Mouse (Mus musculus) midbrain, postnatal 0 days (tissue): ENCODE data around the gene Trcg1. TPM values are rescaled to one million over a fixed set of nuclear protein-coding genes. Genes with fewer than 3 reads are reported as not detected.
A peak's percentile ranks its signal among the peaks of the same experiment; 100 is the strongest.

Experiments
- ATAC-seq: fragments of 200-750 bp; cut with Nextera tagmentation; 2 replicates; pipeline ENCODE4 v1.8.0; 2017; ENCODE audit warnings: moderate number of reproducible peaks, mild to moderate bottlenecking, moderate TSS enrichment, moderate library complexity; ENCODE audit not compliant: low FRiP score
- DNase-seq: peaks from one replicate; pipeline ENCODE4 v3.0.0-alpha.2; 2015; ENCODE audit warnings: low spot score
- H3K27ac ChIP-seq: fragments of 300-500 bp; sonication (generic); 2 replicates; pipeline ENCODE4 v1.5.1; 2014; ENCODE audit warnings: low read depth, mild to moderate bottlenecking, low read length, mixed read lengths
- H3K27me3 ChIP-seq: fragments of 300-500 bp; sonication (generic); 2 replicates; pipeline ENCODE4 v1.6.1; 2014; ENCODE audit warnings: low read length, control low read depth, mixed read lengths; ENCODE audit not compliant: insufficient read depth
- H3K36me3 ChIP-seq: fragments of 300-500 bp; sonication (generic); 2 replicates; pipeline ENCODE4 v1.6.1; 2014; ENCODE audit warnings: low read length, control low read depth, mixed read lengths; ENCODE audit not compliant: insufficient read depth
- H3K4me1 ChIP-seq: fragments of 300-500 bp; sonication (generic); 2 replicates; pipeline ENCODE4 v1.6.1; 2014; ENCODE audit warnings: mild to moderate bottlenecking, control low read depth, antibody characterized with exemption, low read length, mixed read lengths; ENCODE audit not compliant: insufficient read depth
- H3K4me2 ChIP-seq: fragments of 300-500 bp; sonication (generic); 2 replicates; pipeline ENCODE4 v1.6.1; 2014; ENCODE audit warnings: low read depth, mild to moderate bottlenecking, low read length, mixed read lengths; ENCODE audit not compliant: poor library complexity, severe bottlenecking
- H3K4me3 ChIP-seq: fragments of 300-500 bp; sonication (generic); 2 replicates; pipeline ENCODE4 v1.5.1; 2014; ENCODE audit warnings: low read depth, mild to moderate bottlenecking, low read length, moderate library complexity
- H3K9ac ChIP-seq: fragments of 300-500 bp; sonication (generic); replicated peaks from 2 replicates; pipeline ENCODE4 v1.6.1; 2014; ENCODE audit warnings: mild to moderate bottlenecking, low read length, moderate library complexity, mixed read lengths; ENCODE audit not compliant: poor library complexity, severe bottlenecking
- H3K9me3 ChIP-seq: fragments of 300-500 bp; sonication (generic); 2 replicates; pipeline ENCODE4 v1.6.1; 2016; ENCODE audit warnings: low read length, control low read depth
- CTCF ChIP-seq: IDR thresholded peaks from 2 replicates; pipeline ENCODE4 v1.5.1; 2016; ENCODE audit warnings: antibody characterized with exemption, mild to moderate bottlenecking
- WGBS: fragments of 180-500 bp; shearing (Covaris S2); extraction: QIAGEN DNeasy Blood & Tissue Kit; methylation state at CpG from one replicate; pipeline ENCODE4 v1.1.7; 2014; 5-methylcytosine and 5-hydroxymethylcytosine counted together
- polyA plus RNA-seq: library from polyadenylated mRNA; unstranded; fragments of >200 nt; fragmentation: Nextera tagmentation; extraction: Ambion mirVana; gene quantifications from 2 replicates; pipeline ENCODE4 v1.2.1, GENCODE M21; 2015
- total RNA-seq: library from RNA; depleted of rRNA; stranded (reverse); fragments of >200 nt; gene quantifications from 2 replicates; pipeline ENCODE4 v1.2.3, GENCODE M21; 2014

Trcg1 gene
- total and polyA plus RNA-seq, 2 experiments from 2014 or later, result not detected

GRCm38 (mm10) chr9:57268575-57268974 is 32.2 kb downstream of the Trcg1 start:
- 9% methylated on average over 3 of the region's 3 CpGs for WGBS
- H3K4me1 ChIP-seq, result 0 out of 2 replicates have a peak, but pooled peaks cover 4% of the 10 kb centered on the region
- H3K9me3 ChIP-seq, result no peaks in the 10 kb centered on the region
- H3K4me2 ChIP-seq, result no peak overlapping the region
- no peak overlapping the region for H3K27ac ChIP-seq
- ATAC-seq, result no peak
- no peak; the same call in 1 of the 2 replicates for TF ChIP-seq CTCF
- H3K27me3 ChIP-seq, result no peaks in the 10 kb centered on the region
- no peak overlapping the region for H3K4me3 ChIP-seq
- H3K36me3 ChIP-seq, result no peaks in the 10 kb centered on the region
- H3K9ac ChIP-seq, result no peak overlapping the region
- DNase-seq, result peak; percentile 26

DNA sequence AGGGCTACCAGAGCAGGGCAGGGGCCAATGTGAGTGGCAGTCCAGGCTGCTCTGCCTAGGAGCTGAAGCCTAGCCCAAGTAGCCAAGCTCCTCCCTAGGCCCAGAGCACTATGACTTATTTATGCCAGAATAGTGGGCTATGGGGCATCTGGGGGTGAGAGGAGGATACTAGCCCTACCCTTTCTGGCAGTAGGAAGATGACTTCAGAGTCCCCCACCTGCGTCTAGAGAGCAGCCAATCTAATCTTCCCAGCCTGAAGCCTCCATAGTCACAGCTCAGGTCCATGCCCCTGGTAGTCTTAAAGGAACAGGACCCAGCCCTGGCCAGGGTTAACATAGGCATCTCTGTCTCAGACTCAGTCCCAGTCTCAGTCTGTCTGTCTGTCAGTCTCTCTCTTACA is 33.0 kb downstream of the Trcg1 start:
- no peak for ATAC-seq
- Histone ChIP-seq H3K4me2 (no peak overlapping the region), H3K4me1 (0 out of 2 replicates have a peak, but pooled peaks cover 4% of the 10 kb centered on the region), H3K27ac (no peak overlapping the region), H3K9me3 (no peaks in the 10 kb centered on the region), H3K9ac (no peak overlapping the region), H3K36me3 (no peaks in the 10 kb centered on the region), H3K4me3 (no peak overlapping the region), H3K27me3 (no peaks in the 10 kb centered on the region)
- no peak for TF ChIP-seq CTCF
- no peak for DNase-seq
- 25% methylated on average over 1 of the region's 1 CpGs for WGBS

GRCm38 (mm10) chr9:57270399-57270798 is 34.0 kb downstream of the Trcg1 start:
- ATAC-seq (no peak), DNase-seq (no peak)
- 39% methylated on average over 8 of the region's 8 CpGs for WGBS
- H3K4me1 ChIP-seq, result 0 out of 2 replicates have a peak, but pooled peaks cover 4% of the 10 kb centered on the region
- no peaks in the 10 kb centered on the region for H3K27me3 ChIP-seq
- no peak overlapping the region for H3K4me2 ChIP-seq
- no peak overlapping the region for H3K9ac ChIP-seq
- H3K27ac ChIP-seq, result no peak overlapping the region
- H3K36me3 ChIP-seq, result no peaks in the 10 kb centered on the region
- H3K4me3 ChIP-seq, result no peak overlapping the region
- TF ChIP-seq CTCF, result no peak
- H3K9me3 ChIP-seq, result no peaks in the 10 kb centered on the region

- ATAC-seq, result no peak
- no peaks in the 10 kb centered on the region for H3K27me3 ChIP-seq
Observed at GRCm38 (mm10) chr9:57271081-57271480, 34.7 kb downstream of the Trcg1 start.

DNA sequence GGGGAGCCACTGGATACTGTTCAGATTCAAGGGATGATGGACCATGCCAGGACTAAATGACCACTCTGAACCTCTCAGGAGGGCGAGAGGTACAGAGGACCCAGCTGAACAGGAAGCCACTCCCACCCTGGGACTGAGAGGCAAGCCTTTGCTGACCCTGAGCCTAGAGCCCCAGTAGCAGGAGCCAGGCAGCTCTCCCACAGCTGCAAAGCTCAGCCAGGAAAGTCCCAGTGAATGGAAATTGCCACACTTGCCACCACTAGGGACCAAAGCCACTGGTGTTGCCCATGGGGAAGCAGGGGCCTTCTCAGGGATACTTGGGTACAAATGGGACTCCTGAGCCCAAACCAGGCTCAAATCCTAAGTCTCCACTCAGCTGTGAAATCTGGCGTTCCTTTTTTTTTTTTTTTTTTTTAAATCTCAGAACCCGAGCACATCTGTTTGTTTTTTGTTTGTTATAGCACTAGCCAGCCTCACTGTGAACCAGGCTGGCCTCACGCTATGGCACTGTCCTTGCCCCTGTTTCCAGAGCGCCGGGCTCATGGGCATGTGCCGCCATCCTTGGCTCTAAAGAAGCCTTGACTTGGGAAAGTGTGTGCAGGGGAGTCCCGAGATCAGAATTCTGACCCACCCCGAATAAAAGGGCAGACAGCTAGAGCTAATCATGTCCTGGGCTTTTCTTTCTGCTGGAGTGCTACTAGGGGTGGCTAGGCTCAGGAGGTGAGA is 35.6 kb downstream of the Trcg1 start:
- Histone ChIP-seq H3K27me3 (no peaks in the 10 kb centered on the region), H3K9ac (no peak overlapping the region), H3K36me3 (no peaks in the 10 kb centered on the region), H3K27ac (no peak overlapping the region), H3K4me2 (no peak overlapping the region), H3K9me3 (no peaks in the 10 kb centered on the region), H3K4me1 (0 out of 2 replicates have a peak, but pooled peaks cover 4% of the 10 kb centered on the region), H3K4me3 (no peak overlapping the region)
- DNase-seq (no peak), ATAC-seq (no peak)
- TF ChIP-seq CTCF, result no peak
- 53% methylated on average over 9 of the region's 9 CpGs for WGBS

More at GRCm38 (mm10) chr9:57271081-57271480, 34.7 kb downstream of the Trcg1 start:
- no peak for TF ChIP-seq CTCF
- Histone ChIP-seq H3K27ac (no peak overlapping the region), H3K4me2 (no peak overlapping the region), H3K9me3 (no peaks in the 10 kb centered on the region), H3K36me3 (no peaks in the 10 kb centered on the region), H3K4me1 (0 out of 2 replicates have a peak, but pooled peaks cover 4% of the 10 kb centered on the region), H3K9ac (no peak overlapping the region), H3K4me3 (no peak overlapping the region)
- WGBS, result 83% methylated on average over 1 of the region's 1 CpGs
- DNase-seq, result no peak

DNA sequence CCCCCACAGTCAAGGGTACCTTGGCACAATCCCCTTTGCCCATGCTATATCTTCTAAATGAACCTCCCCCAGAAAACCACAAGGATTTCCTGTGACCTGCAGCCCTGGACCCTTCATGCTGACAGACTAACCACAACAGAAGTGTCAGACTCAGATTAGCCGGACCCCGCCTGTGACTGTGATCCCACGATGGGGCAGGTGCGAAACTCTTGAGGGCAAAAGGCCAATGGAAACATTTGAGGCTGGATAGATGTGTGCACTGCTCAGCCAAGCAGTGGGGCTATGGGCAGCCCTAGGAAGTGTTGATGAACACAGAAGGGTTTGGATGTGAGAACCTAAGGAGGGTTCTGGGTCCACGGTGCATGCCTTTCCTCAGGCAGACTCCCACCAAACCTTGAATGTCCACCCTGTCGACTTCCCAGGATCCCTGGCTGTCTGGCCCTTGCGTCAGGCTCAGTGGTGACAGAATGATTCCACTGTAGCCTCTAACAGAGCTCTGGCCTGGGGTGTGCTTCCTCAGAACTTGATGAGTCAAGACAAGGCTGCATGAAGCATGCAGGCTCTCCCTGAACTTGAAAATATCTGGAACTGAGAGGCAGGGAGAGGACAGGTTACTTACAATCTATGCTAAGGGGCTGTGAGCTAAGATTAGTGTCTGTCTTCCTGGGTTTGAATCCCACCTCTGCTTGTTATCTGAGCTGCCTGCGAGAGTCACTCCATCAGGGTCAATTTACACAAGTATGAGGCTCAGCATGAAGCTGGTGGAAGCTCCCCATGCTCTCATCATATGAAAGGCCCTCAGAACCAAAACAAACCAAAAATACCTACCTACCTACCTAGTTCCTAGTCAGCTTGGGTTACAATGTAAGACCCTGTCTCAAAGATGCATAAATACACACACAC is 36.8 kb downstream of the Trcg1 start:
- no peak overlapping the region for H3K9ac ChIP-seq
- 74% methylated on average over 8 of the region's 8 CpGs for WGBS
- no peaks in the 10 kb centered on the region for H3K27me3 ChIP-seq
- H3K4me3 ChIP-seq, result no peak overlapping the region
- DNase-seq (no peak), ATAC-seq (no peak)
- TF ChIP-seq CTCF, result no peak
- no peaks in the 10 kb centered on the region for H3K4me1 ChIP-seq
- no peak overlapping the region for H3K4me2 ChIP-seq
- no peaks in the 10 kb centered on the region for H3K36me3 ChIP-seq
- H3K9me3 ChIP-seq, result no peaks in the 10 kb centered on the region
- no peak overlapping the region for H3K27ac ChIP-seq
